Mouse (Mus musculus) heart, adult 2 months (tissue): ENCODE results near the gene Miip.
A peak's percentile ranks its signal among the peaks of the same experiment; 100 is the strongest.

Experiments used
- CTCF ChIP-seq: fragments of 200-600 bp; IDR thresholded peaks from 2 replicates; pipeline ENCODE4 v1.8.1; 2022; ENCODE audit warnings: antibody characterized with exemption, mild to moderate bottlenecking, moderate library complexity
- POLR2A ChIP-seq: fragments of 200-500 bp; IDR thresholded peaks from 2 replicates; pipeline ENCODE4 v1.6.1; 2011; ENCODE audit warnings: mild to moderate bottlenecking, low read depth, low read length, control low read depth; ENCODE audit not compliant: insufficient read depth

DNA sequence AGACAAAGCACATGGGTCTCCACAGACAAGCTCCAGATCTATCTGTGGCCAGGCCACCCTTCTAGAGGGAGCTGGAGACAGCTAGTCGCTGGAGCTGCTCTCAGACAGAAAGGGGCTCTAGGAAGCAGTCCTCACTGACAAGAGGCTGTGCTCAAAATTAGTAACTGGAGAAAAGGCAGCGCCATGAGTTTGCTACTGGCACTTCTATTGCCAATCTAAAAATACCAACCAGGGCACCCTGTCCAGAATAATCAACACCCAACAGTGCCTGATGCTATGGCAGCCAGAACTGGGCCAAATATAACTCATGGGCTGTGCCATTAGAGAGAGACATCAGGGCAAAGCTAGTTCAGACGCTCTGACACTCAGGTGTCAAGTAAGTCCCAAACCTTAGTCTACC, 28.7 kb upstream of the Miip start:
- TF ChIP-seq CTCF (no peak), POLR2A (peak; percentile 65)
